Mouse (Mus musculus) small intestine, adult 2 months (tissue): ENCODE measurements around the gene Gm20489. TPM values are rescaled to one million over a fixed set of nuclear protein-coding genes. Genes with fewer than 3 reads are reported as not detected.
A peak's percentile ranks its signal among the peaks of the same experiment; 100 is the strongest.

Experiments used
- H3K27ac ChIP-seq: fragments of 200-500 bp; 2 replicates; pipeline ENCODE4 v1.5.1; 2012; ENCODE audit warnings: low read depth, low read length, control low read depth, inconsistent platforms; ENCODE audit not compliant: insufficient read depth
- H3K27me3 ChIP-seq: fragments of 200-500 bp; 2 replicates; pipeline ENCODE4 v1.6.1; 2012; ENCODE audit warnings: mild to moderate bottlenecking, moderate library complexity, low read length, inconsistent platforms; ENCODE audit not compliant: control insufficient read depth, insufficient read depth
- H3K36me3 ChIP-seq: fragments of 200-500 bp; 2 replicates; pipeline ENCODE4 v1.6.1; 2012; ENCODE audit warnings: mild to moderate bottlenecking, low read length, control low read depth, inconsistent platforms; ENCODE audit not compliant: control insufficient read depth, insufficient read depth
- H3K4me1 ChIP-seq: fragments of 200-500 bp; 2 replicates; pipeline ENCODE4 v1.6.1; 2012; ENCODE audit warnings: low read length, inconsistent platforms, mixed read lengths; ENCODE audit not compliant: control insufficient read depth, insufficient read depth, insufficient read length
- H3K4me3 ChIP-seq: fragments of 200-500 bp; 2 replicates; pipeline ENCODE4 v1.5.1; 2012; ENCODE audit warnings: low read depth, mild to moderate bottlenecking, control low read depth, inconsistent platforms, low read length, moderate library complexity
- CTCF ChIP-seq: fragments of 200-500 bp; IDR thresholded peaks from 2 replicates; pipeline ENCODE4 v1.5.1; 2012; ENCODE audit warnings: low read depth, mild to moderate bottlenecking, control low read depth, inconsistent platforms, low read length, moderate library complexity, mixed read lengths; ENCODE audit not compliant: insufficient replicate concordance, insufficient read length; ENCODE audit errors: extremely low read depth
- POLR2A ChIP-seq: fragments of 200-500 bp; IDR thresholded peaks from 2 replicates; pipeline ENCODE4 v1.6.1; 2012; ENCODE audit warnings: low read depth, mild to moderate bottlenecking, control low read depth, inconsistent platforms, low read length, moderate library complexity
- WGBS: fragments of 180-500 bp; shearing (Covaris S2); methylation state at CpG from one replicate; pipeline ENCODE4 v1.1.7; 2018; 5-methylcytosine and 5-hydroxymethylcytosine counted together
- polyA plus RNA-seq: library from polyadenylated mRNA; depleted of rRNA; stranded (reverse); fragments of >200 nt; gene quantifications from 2 replicates; pipeline ENCODE4 v1.2.3, GENCODE M21; 2012

Gm20489 gene
- polyA plus RNA-seq, 1 experiment, result not detected

- WGBS, result 56% methylated on average over 11 of the region's 13 CpGs
- Histone ChIP-seq H3K27me3 (no peaks in the 10 kb centered on the region), H3K4me3 (no peak overlapping the region), H3K4me1 (0 out of 2 replicates have a peak, but pooled peaks cover 2% of the 10 kb centered on the region), H3K36me3 (peaks cover 4% of the 10 kb centered on the region; the same call in 1 of the 2 replicates), H3K27ac (no peak overlapping the region)
- TF ChIP-seq CTCF, result no peak
- TF ChIP-seq POLR2A, result no peak
Observed at GRCm38 (mm10) chrX:101260441-101261325, 8.1 kb downstream of the Gm20489 start.

GRCm38 (mm10) chrX:101256603-101257002, 12.2 kb downstream of the Gm20489 start:
- peaks cover 4% of the 10 kb centered on the region; the same call in 1 of the 2 replicates for H3K36me3 ChIP-seq
- 0 out of 2 replicates have a peak, but pooled peaks cover 2% of the 10 kb centered on the region for H3K4me1 ChIP-seq
- no peak overlapping the region for H3K27ac ChIP-seq
- H3K4me3 ChIP-seq, result no peak overlapping the region
- WGBS, result 87% methylated on average over 13 of the region's 13 CpGs
- TF ChIP-seq CTCF, result 0 out of 2 replicates have a peak, but pooled peaks have one; percentile 15
- no peak for TF ChIP-seq POLR2A
- no peaks in the 10 kb centered on the region for H3K27me3 ChIP-seq

GRCm38 (mm10) chrX:101254740-101255139, 14.1 kb downstream of the Gm20489 start:
- H3K27me3 ChIP-seq, result no peaks in the 10 kb centered on the region
- peak overlapping the region; percentile 90 for H3K4me3 ChIP-seq
- TF ChIP-seq POLR2A, result no peak
- no peak for TF ChIP-seq CTCF
- peaks cover 4% of the 10 kb centered on the region; the same call in 1 of the 2 replicates for H3K36me3 ChIP-seq
- WGBS, result 18% methylated on average over 26 of the region's 26 CpGs
- H3K4me1 ChIP-seq, result 0 out of 2 replicates have a peak, but pooled peaks cover 2% of the 10 kb centered on the region
- 0 out of 2 replicates have a peak overlapping the region, but pooled peaks have one; percentile 26 for H3K27ac ChIP-seq

GRCm38 (mm10) chrX:101253952-101254729, 14.7 kb downstream of the Gm20489 start, which contains the start of gene Foxo4:
TSS of gene Foxo4 (plus strand) at chrX:101254528.
- WGBS, result 15% methylated on average over 46 of the region's 47 CpGs
- no peak for TF ChIP-seq CTCF
- TF ChIP-seq POLR2A, result no peak
- 0 out of 2 replicates have a peak, but pooled peaks cover 2% of the 10 kb centered on the region for H3K4me1 ChIP-seq
- H3K36me3 ChIP-seq, result peaks cover 4% of the 10 kb centered on the region; the same call in 1 of the 2 replicates
- peak within 1 kb of the TSS; percentile 90 for H3K4me3 ChIP-seq
- H3K27ac ChIP-seq, result 0 out of 2 replicates have a peak within 1 kb of the TSS, but pooled peaks have one; percentile 26
- no peaks in the 10 kb centered on the region for H3K27me3 ChIP-seq

GRCm38 (mm10) chrX:101245011-101245410, 23.8 kb downstream of the Gm20489 start:
- no peaks in the 10 kb centered on the region for H3K36me3 ChIP-seq
- no peaks in the 10 kb centered on the region for H3K27me3 ChIP-seq
- 22% methylated on average over 1 of the region's 1 CpGs for WGBS
- no peaks in the 10 kb centered on the region for H3K4me1 ChIP-seq
- TF ChIP-seq CTCF, result no peak
- TF ChIP-seq POLR2A, result no peak
- H3K4me3 ChIP-seq, result no peak overlapping the region
- H3K27ac ChIP-seq, result no peak overlapping the region

GRCm38 (mm10) chrX:101222796-101223162, 46.0 kb downstream of the Gm20489 start:
- 22% methylated on average over 7 of the region's 7 CpGs for WGBS
- no peaks in the 10 kb centered on the region for H3K36me3 ChIP-seq
- H3K27ac ChIP-seq, result peak overlapping the region; percentile 71
- H3K4me1 ChIP-seq, result peaks cover 2% of the 10 kb centered on the region; the same call in 1 of the 2 replicates
- peak overlapping the region; percentile 95 for H3K4me3 ChIP-seq
- no peak for TF ChIP-seq POLR2A
- no peak for TF ChIP-seq CTCF
- no peaks in the 10 kb centered on the region for H3K27me3 ChIP-seq
